Mouse (Mus musculus): ENCODE measurements around the gene Gps2.
"Not testable (repeated sequence)": the region's sequence is repeated elsewhere in the genome, so short reads cannot be mapped to it uniquely, and the experiment has no call there.

The Gps2 gene

DNA sequence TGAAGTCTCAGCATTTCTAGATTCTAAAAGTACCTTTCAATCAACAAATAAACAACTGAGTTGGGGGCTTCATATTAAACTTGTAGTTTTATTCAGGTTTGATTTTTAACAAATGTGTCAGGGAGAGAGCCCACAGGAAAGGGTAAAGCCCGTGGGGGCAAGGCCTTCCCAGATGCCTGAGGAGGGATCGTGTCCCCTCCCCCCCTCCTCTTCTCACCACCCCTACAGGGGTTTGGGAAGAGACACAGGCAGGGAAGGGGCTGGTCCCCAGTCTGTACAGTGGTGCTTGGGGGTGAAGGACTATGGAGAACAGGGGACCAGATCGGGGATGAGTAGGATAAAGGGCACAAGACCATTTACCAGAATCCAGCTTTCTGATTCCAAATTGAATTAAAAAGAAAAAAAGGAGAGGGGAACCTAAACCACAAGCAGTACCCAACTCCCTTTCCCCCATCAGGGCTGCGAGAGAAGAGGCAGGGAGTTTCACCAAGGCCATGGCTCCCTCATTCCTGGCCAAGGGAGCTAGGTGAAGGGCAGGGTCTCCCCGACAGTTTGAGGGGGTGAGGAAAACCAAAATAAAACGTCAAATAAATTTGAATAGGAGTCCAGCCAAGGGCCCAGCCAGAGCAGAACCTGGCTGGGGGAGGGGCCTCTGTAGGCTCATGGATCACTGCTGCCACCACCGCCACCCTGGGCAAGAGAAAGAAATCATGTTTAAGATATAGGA, 3.1 kb downstream of the Gps2 start:
- DNase-seq: not testable (repeated sequence)

- DNase-seq: no peak
Measured at GRCm38 (mm10) chr11:69917379-69917948, 3.8 kb downstream of the Gps2 start.

DNA sequence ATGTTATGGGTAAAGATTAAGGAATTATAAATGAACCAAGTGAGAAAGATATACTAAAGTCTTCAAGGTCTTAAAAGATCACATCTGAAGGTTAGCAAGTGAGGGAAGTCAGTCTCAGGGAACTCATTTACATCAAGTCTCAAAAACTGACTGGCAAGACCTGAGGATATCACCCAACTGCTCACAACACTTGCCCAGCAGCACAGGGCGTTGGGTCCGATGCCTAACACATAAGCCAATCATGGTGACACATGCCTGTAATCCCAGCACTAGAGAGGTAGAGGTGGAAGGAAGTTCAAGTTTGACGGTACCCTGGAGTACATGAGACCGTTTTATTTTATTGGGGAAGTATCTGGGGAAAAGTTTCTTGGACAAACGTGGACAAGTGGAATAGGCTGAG, 4.4 kb downstream of the Gps2 start:
- DNase-seq: no peak

DNA sequence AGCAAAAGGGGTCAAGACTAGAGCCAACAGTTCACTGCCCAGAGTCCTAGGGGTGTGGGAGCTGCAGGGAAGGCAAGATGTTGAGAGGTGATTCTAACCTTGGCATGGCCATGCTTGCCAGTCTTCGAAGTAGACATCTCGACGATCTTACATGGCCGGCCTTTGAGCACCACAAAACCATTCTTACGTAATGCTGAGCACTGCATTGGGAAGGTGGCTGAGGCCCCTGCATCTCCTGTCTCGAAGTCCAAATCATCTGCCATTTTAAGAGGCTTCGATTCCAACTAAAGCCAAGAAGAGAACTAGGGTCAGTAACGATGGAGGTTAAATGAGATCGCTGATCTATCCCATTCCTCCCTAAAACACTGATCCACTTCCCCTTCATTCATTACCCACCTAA, 5.4 kb downstream of the Gps2 start:
- no peak for DNase-seq

DNA sequence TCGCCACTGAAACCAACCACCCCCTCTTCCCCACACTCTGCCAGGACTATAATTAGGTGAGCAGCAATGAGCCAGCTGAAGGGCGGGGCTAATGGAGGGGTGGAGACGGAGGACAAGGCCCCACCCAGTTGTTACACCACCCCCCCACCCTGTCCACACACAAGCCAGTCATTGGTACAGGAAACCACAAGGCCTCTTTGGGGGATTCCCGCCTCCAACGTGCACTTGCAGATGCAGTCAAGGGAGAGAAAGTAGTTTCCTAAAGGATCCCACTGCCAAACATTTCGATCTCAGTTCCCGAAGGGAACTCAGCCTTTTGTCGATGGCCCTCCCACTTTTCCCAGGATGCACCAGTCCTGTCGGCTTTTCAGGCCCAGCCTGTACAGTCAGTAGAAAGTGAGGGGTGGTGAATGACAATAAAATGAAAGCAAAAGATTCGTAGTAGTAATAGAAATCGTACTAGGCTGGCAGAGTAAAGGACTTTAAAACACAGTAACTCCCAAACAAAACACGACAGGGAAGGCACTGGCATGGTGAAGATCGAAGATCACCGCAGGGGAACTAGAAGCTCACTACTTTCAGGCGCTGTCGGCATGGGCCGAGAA, 6.1 kb downstream of the Gps2 start:
- peak; percentile 88 for DNase-seq

DNA sequence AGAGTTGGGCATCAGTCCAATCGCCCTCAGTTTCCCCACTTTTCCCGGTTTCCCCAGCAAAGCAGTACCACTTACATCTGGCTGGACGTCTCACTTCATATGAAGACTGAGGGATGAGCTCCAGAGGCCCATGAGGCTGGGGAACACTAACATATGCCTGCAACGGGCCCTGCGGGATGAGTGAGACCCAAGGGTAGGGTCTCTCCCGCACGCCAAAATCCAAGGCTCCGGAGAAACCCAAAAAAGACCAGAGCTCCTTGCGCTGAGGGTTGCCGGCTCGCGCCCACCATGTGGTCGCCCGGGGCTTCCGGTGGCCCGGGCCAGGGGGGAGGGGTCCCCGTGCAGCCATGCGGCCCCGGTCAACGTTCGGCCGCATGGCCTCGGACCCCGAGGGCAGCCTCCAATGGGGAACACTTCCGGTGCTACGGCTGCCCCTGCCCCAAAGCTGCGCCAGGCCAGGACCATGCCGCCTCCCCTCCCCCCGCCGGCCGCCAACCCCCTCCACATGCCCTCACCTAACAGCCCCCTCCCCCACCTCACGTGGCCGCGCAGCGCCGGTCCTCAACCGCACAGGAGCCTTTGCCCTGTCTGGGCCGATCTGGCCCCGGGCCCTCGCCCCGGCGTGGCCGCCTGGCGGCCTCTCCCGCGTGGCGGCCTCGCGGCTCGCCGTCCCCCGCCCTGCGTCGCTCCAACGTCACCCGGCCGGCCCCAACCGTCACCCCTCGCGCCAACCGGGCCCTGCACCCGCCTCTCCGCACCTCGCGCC, 6.8 kb downstream of the Gps2 start:
- DNase-seq: peak; percentile 33 to 62

GRCm38 (mm10) chr11:69921114-69922011, 7.7 kb downstream of the Gps2 start, which contains the start of gene Eif5a:
Gene Eif5a, minus strand, starts transcription at chr11:69921958.
- DNase-seq: peak; percentile 100

GRCm38 (mm10) chr11:69922012-69922756, 8.5 kb downstream of the Gps2 start:
- no peak for DNase-seq

DNA sequence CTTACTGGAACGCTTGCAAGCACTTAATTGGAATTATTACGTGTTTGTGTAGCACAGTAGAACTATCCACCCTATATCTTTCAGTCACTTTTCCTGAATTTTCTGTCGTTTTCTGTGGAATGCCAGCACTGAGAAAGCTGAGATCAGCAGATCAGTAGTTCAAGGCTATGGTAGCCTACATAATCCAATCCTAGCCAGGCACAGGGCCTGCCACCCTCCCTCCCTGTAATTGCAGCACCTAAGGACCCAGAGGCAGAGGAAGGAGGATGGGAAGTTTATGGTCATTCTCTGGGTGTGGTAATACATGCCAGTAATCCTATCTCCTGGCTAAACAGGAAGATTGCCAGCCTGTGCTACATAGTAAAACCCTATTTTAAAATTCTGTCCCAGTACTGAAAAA, 9.1 kb downstream of the Gps2 start:
- DNase-seq: no peak

- no peak for DNase-seq
Measured at GRCm38 (mm10) chr11:69927501-69927900, 13.8 kb downstream of the Gps2 start.

GRCm38 (mm10) chr11:69929712-69930111, 16.0 kb downstream of the Gps2 start:
- no peak for DNase-seq

DNA sequence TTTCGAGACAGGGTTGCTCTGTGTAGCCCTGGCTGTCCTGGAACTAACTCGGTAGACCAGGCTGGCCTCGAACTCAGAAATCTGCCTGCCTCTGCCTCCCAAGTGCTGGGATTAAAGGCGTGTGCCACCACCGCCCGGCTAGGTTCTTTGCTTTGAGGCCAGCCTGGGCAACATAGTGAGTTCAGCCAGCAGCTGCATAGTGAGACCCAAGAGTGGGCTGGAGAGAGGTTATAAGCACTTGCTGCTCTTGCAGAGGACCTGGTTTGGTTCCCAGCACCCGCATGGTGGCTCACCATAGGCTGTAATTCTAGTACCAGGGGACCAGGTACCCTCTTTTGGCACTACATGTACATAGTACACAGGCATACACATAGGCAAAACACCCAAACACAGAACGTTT, 16.5 kb downstream of the Gps2 start:
- not testable (repeated sequence) for DNase-seq

DNA sequence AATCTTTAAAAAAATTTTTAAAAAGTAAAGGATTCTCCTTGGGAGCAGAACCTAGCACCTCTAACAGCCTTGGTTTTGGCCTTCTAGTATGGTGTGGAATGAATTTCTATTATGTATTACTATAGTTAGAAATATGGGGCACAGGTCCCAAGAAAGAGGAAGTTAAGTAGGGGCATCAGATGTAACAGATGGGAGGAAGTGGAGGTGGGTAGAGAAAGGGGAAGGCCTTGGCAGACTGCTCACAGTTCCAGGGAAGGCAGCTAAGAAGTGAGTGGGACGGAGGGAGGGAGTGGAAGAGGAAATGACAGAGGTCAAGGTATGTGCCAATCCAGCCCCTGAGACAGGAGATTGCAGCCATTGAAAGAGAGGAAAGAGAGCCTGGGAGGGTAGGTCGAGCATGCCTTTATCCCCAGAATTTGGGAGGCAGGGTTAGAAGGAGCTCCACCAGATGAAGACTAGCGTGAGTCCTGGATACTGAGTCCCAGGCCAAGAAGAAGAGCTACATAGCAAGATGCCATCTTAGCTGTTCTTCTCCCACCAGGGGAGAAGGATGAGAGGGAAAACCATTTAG, 17.4 kb downstream of the Gps2 start:
- peak; percentile 35 to 41 for DNase-seq

GRCm38 (mm10) chr11:69931769-69932168, 18.1 kb downstream of the Gps2 start:
- DNase-seq: no peak

DNA sequence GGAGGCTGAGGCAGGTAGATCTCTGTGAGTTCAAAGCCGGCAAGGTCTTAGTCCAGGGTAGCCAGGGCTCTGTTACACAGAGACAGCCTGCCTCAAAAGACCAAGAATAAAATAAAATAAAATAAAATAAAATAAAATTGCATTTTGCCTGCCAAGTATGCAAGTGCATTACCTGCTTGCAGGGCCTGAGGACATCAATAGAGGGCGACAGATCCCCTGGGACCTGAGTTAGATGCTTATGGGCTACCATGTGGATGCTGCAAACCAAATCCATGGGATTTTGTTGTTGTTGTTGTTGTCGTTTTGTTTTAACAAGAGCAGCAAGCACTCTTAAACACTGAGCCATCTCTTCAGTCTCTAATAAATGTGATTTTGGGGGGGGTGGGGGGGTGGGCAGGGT, 18.6 kb downstream of the Gps2 start:
- no peak for DNase-seq

- no peak for DNase-seq
Measured at GRCm38 (mm10) chr11:69933066-69933465, 19.4 kb downstream of the Gps2 start.

GRCm38 (mm10) chr11:69934169-69934568, 20.5 kb downstream of the Gps2 start:
- peak; percentile 88 to 93 for DNase-seq

- no peak for DNase-seq
Measured at GRCm38 (mm10) chr11:69934681-69935080, 21.0 kb downstream of the Gps2 start.

GRCm38 (mm10) chr11:69935137-69935879, 21.6 kb downstream of the Gps2 start, which contains the start of gene Ybx2:
Gene Ybx2, plus strand, starts transcription at chr11:69935796.
- DNase-seq: peak; percentile 86 to 89

DNA sequence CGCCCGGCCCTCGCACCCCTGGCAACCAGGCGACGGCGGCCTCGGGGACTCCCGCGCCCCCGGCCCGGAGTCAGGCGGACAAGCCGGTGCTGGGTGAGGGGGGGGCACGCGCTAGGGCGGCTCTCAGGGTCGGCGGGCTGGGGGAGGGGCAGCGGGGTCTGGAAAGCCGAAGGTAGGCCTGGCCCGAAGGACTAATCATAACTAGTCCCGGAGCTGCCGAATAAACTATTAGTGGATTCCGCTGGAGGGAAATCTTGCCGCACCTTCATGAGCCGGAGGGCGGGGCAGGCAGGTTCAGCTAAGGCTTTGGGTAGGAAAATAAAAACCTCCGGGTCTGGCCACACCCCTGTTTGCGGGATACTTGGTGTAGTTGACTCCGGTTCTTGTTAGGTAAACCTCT, 22.5 kb downstream of the Gps2 start:
- DNase-seq: peak; percentile 30 to 60
